Mouse (Mus musculus): ENCODE data around the gene Olfr707.
"Not testable (repeated sequence)": the region's sequence is repeated elsewhere in the genome, so short reads cannot be mapped to it uniquely, and the experiment has no call there.

- not testable (repeated sequence) for TF ChIP-seq POLR2A (IDR thresholded peaks at IDR 0.05; ENCODE audit: borderline replicate concordance, extremely low read depth, low read depth, low read length); CTCF (IDR thresholded peaks at IDR 0.05; ENCODE audit: insufficient read depth, low read length)
Observed at GRCm38 (mm10) chr7:106901141-106901540, at the start of gene Olfr707.
